Mouse (Mus musculus): ENCODE results near the gene Ccl24.

- no peak for TF ChIP-seq CTCF (IDR thresholded peaks at IDR 0.05)
- no peak for TF ChIP-seq EP300 (IDR thresholded peaks at IDR 0.05)
Measured at GRCm38 (mm10) chr5:135537326-135537725, 35.5 kb downstream of the Ccl24 start.
